8 mouse cellular contexts compared by ENCODE assay signal in the genomic region with DNA sequence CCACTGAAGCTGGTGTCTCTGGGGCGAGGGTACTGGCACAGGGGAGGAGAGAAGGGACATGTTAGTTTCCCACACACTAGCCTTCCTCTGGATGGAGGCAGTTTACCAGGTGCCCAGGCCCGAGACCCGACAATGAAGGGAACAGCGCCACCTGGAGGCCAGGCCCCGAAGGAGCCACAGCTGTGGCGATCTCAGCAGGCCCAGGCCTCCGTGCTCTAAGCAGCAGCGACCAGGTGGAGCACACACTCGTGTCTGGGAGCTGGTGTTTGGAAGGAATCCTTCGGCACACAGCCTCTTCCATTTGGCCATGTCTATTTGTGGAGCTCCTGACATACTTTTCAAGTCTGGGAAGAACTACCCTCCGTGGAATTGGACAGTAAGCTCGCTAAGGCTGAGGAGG. TPM values are rescaled to one million over a fixed set of nuclear protein-coding genes. Genes with fewer than 3 reads are reported as not detected.
DNase-seq lines count a peak whose midpoint lies in the region; ATAC-seq lines count a peak whose summit lies in the region.

No protein-coding gene starts in this region.

- no peak overlapping the region for H3K9ac ChIP-seq in forebrain, embryonic 11.5 days (ENCODE audit: low read length)
- H3K9ac ChIP-seq in forebrain, embryonic 12.5 days: no peak overlapping the region

- peak; percentile 87 for DNase-seq in forebrain, embryonic 11.5 days (ENCODE audit: low spot score)
- peak; percentile 73 for DNase-seq in adrenal gland, adult 2 months
- DNase-seq in embryo, embryonic 11.5 days (ENCODE audit: low read depth, low spot score): peak; percentile 43
- DNase-seq in heart, postnatal 36 days: peak; percentile 71 to 77
- peak; percentile 76 to 81 for DNase-seq in left cerebral cortex, postnatal 36 days (ENCODE audit: low spot score in 2 of 2)
- DNase-seq in splenic B cell, adult 2 months (ENCODE audit: low read depth, low spot score): peak; percentile 83

- intact Hi-C loops in heart, postnatal 36 days (cut with DNase I): loop anchor here (2.0 kb wide), 1 partner anchor 92 kb away; no protein-coding TSS in a partner anchor
- intact Hi-C loops in left cerebral cortex, postnatal 36 days (cut with DNase I): loop anchor here (10.0 kb wide), 1 partner anchor 190 kb away; a partner anchor contains a TSS

- peak; percentile 61; the same call in 1 of the 2 replicates for ATAC-seq in forebrain, embryonic 11.5 days (replicated peaks; ENCODE audit: low FRiP score)
- no peak for ATAC-seq in forebrain, embryonic 12.5 days (ENCODE audit: low FRiP score)
- ATAC-seq in monocyte, adult 5-6 weeks (replicated peaks; ENCODE audit: insufficient number of reproducible peaks, low FRiP score, low TSS enrichment, poor library complexity, severe bottlenecking): 0 out of 2 replicates have a peak, but pooled peaks have one; percentile 45

- H3K27ac ChIP-seq in forebrain, embryonic 11.5 days (ENCODE audit: low read depth, low read length): no peak overlapping the region
- H3K27ac ChIP-seq in forebrain, embryonic 12.5 days: no peak overlapping the region

- no peaks in the 10 kb centered on the region for H3K9me3 ChIP-seq in forebrain, embryonic 11.5 days (ENCODE audit: control insufficient read depth, low read length)
- H3K9me3 ChIP-seq in forebrain, embryonic 12.5 days: no peaks in the 10 kb centered on the region

- no peaks in the 10 kb centered on the region for H3K27me3 ChIP-seq in forebrain, embryonic 11.5 days (ENCODE audit: control insufficient read depth, insufficient read depth, low read length)
- H3K27me3 ChIP-seq in forebrain, embryonic 12.5 days: peaks cover 5% of the 10 kb centered on the region; the same call in 1 of the 2 replicates
- H3K27me3 ChIP-seq in splenic B cell, adult 2 months (ENCODE audit: control insufficient read depth, insufficient read depth, low read length, poor library complexity, severe bottlenecking): no peaks in the 10 kb centered on the region

- H3K4me2 ChIP-seq in forebrain, embryonic 11.5 days (ENCODE audit: low read depth, low read length, severe bottlenecking): no peak overlapping the region
- H3K4me2 ChIP-seq in forebrain, embryonic 12.5 days: no peak overlapping the region

- no peak overlapping the region for H3K4me3 ChIP-seq in forebrain, embryonic 11.5 days (ENCODE audit: low read depth, low read length)
- no peak overlapping the region for H3K4me3 ChIP-seq in forebrain, embryonic 12.5 days (replicated peaks)

- H3K4me1 ChIP-seq in forebrain, embryonic 11.5 days (replicated peaks; ENCODE audit: control insufficient read depth, insufficient read depth, low read length): peaks cover 5% of the 10 kb centered on the region
- H3K4me1 ChIP-seq in forebrain, embryonic 12.5 days: peaks cover 37% of the 10 kb centered on the region

- H3K36me3 ChIP-seq in forebrain, embryonic 11.5 days (ENCODE audit: control insufficient read depth, insufficient read depth, low read length): no peaks in the 10 kb centered on the region; the same call in 1 of the 2 replicates
- H3K36me3 ChIP-seq in forebrain, embryonic 12.5 days (replicated peaks): peaks cover 41% of the 10 kb centered on the region
- peaks cover 6% of the 10 kb centered on the region for H3K36me3 ChIP-seq in splenic B cell, adult 2 months (ENCODE audit: control insufficient read depth, insufficient read depth, low read length, poor library complexity, severe bottlenecking)

- WGBS in forebrain, embryonic 11.5 days: 33% methylated on average over 12 of the region's 12 CpGs
- 30% methylated on average over 12 of the region's 12 CpGs for WGBS in forebrain, embryonic 12.5 days

RNA-seq across cellular contexts. Expression of a gene that starts 8.5 kb away (rescaled TPM):
- 330 and 336 TPM in 2 replicates for polyA plus RNA-seq in forebrain, embryonic 11.5 days (2014; fragmentation: Nextera tagmentation; extraction: Ambion mirVana)
- 274 and 306 TPM in 2 replicates for polyA plus RNA-seq in forebrain, embryonic 12.5 days (2016; fragmentation: Nextera tagmentation; extraction: Ambion mirVana)
- total RNA-seq in adrenal gland, adult 2 months (2021): 100 to 1,000 TPM; 218 to 406 TPM
- 132 and 172 TPM in 2 replicates for polyA plus RNA-seq in adrenal gland, adult 2 months (2012; rRNA removed)
- total RNA-seq in heart, postnatal 36 days (2021): 100 to 1,000 TPM; 291 to 337 TPM
- total RNA-seq in left cerebral cortex, postnatal 36 days (2021): 100 to 1,000 TPM; 230 to 254 TPM
- total RNA-seq in monocyte, adult 5-6 weeks (2017): 79.3 to 105 TPM (median 82.5 TPM) in 3 replicates

RNA-seq across cellular contexts. Expression of a gene that starts 42.4 kb away (rescaled TPM):
- 0.08 and 0.19 TPM in 2 replicates for polyA plus RNA-seq in forebrain, embryonic 11.5 days (2014; fragmentation: Nextera tagmentation; extraction: Ambion mirVana)
- 0.13 TPM in 1 of 2 replicates, not detected in the other for polyA plus RNA-seq in forebrain, embryonic 12.5 days (2016; fragmentation: Nextera tagmentation; extraction: Ambion mirVana)
- 1 to 10 TPM in 1 of 2 experiments, under 1 TPM in 1; 0.69 to 1.9 TPM for total RNA-seq in adrenal gland, adult 2 months (2021)
- polyA plus RNA-seq in adrenal gland, adult 2 months (2012; rRNA removed): 0.83 and 1.2 TPM in 2 replicates
- total RNA-seq in heart, postnatal 36 days (2021): 1 to 10 TPM; 4.7 to 7.9 TPM
- under 1 TPM; 0.23 to 0.81 TPM for total RNA-seq in left cerebral cortex, postnatal 36 days (2021)
- 5.4 to 8.6 TPM (median 7.0 TPM) in 3 replicates for total RNA-seq in monocyte, adult 5-6 weeks (2017)
